Mouse (Mus musculus) cerebellum, postnatal 10 days (tissue): ENCODE measurements around the gene Brwd1.
A peak's percentile ranks its signal among the peaks of the same experiment; 100 is the strongest.
"Not testable (repeated sequence)": the region's sequence is repeated elsewhere in the genome, so short reads cannot be mapped to it uniquely, and the experiment has no call there.

ENCODE experiments used
- DNase-seq, 2 experiments: peaks; one replicate each; pipeline ENCODE4 v3.0.0; 2021; ENCODE audit warnings: mixed read lengths in 2 of 2

Brwd1 gene

DNA sequence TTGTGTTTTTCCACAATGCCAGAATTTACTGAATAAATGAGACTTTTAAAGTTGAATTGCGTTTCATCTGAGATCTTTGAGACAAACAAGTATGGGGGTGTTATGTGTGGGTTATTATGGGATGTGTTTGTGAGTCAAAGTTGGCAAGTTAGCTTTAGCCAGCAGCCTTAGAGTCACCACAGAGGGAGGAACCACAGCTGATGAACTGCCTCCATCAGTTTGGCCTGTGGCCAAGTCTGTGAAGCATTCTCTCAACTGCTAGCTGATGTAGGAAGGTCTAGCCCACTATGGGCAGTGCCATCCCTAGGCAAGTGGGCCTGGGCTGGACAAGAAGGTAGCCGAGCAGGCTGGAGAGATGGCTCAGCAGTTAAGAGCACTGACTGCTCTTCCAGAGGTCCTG lies 111.5 kb downstream of the Brwd1 start:
- no peak for DNase-seq

DNA sequence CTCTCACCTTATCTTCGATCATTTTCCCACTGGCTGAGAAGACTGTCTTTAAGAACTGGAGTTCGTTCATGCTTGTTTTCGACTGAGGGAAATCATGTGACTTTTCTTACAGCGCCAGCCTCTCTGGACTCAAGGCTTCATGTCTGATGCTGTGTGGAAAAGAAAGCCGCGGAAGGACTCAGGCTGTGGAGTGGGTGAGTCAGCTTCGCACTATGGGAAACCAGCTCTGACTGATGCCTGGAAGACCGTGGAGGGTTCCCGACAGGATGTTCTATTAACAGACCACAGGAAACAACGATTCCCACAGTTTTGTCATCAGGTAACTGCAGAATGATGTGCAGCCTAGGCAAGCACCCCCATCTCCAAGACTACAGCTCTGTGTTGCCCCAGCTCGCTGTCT lies 114.9 kb downstream of the Brwd1 start:
- no peak for DNase-seq

DNA sequence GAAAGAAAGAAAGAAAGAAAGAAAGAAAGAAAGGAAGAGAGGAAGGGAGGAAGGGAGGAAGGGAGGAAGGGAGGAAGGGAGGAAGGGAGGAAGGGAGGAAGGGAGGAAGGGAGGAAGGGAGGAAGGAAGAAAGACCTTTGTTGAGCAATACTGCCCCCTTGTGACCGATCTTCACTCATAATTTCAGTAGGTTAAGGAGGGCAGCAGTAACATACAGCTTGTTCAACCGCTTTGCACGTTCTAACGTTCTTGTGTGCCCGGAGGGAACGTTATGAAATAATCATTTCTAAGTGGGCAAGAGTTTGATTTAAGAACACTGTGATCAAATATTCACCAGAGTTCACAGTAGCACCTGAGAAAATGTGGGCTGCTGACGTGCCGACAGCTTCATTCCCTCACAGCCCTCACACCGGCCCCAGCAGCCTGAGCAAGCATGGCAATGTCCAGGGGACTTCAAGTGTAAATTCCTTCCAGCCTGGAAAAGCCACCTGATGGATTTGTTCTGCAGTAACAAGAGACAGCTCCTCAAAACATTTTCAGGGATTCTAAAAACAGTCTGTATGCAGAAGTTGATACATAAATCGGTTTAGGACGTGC lies 117.8 kb downstream of the Brwd1 start:
- DNase-seq = peak; percentile 77 to 84

DNA sequence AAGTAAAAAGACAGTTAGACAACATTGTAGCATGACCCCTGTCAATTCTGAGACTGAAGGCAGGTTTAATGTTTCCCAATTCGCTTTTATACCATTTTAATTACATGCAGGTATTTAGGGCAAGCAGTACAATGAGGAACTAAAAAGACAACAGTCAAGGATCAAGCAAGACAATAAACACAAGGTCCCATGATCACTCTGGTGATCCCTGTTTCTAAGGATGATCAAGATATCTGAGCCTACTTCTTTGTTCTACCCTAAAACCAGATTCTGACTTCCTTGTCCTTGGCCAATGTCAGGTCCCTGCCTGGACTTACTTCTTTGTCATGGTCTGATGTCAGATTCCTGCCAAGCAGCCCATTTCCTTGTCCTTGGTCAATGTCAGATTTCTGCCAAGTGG lies 120.8 kb downstream of the Brwd1 start:
- DNase-seq = not testable (repeated sequence)

DNA sequence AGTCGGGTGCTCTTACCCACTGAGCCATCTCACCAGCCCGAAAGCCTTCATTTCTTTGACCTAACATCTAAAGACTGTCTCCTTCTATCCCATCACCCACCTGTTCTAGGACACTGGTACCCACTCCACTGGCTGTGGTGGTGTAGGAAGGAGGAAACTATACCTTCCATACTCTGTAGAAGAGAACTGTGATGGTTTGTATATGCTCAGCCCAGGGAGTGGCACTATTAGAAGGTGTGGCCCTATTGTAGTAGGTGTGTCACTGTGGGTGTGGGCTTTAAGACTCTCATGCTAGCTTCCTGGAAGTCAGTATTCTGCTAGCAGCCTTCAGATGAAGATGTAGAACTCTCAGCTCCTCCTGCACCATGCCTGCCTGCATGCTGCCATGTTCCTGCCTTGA lies 121.6 kb downstream of the Brwd1 start:
- not testable (repeated sequence) for DNase-seq

DNA sequence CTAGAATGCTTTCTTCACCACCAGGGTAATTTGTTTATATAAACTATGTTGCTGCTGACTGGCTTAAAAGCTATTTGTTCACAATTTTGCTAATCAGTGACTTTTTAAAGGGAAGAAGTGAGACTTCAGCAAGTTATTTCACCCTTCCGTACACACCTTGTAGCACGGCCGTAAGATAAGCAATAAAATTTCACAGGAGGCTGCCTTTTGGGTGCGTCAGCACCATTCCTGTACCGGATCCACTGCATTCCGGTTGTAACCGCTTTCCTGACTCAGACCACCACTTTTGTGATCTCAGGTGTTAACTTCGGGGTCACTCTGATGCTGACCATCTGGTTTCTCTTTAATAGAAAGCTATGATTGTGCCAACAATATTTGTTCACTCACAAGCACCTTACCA lies 124.2 kb downstream of the Brwd1 start:
- no peak for DNase-seq

DNA sequence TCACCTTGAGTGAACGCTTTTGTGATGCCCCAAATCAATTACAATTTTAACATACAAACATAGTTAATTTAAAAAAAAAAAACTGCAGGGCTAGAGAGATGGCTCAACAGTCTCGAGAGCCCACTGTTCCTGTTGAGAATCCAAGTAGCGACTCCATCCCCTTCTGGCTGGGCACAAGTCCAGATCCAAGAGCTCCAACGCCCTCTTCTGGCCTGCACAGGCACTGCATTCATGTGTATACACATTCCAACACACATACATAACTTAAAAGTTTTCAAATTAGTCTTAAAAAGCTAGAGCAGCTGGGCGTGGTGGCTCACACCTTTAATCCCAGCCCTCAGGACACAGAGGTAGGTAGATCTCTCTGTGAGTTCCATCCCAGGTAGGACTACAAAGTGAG lies 125.7 kb downstream of the Brwd1 start:
- DNase-seq = peak; percentile 35 to 49

DNA sequence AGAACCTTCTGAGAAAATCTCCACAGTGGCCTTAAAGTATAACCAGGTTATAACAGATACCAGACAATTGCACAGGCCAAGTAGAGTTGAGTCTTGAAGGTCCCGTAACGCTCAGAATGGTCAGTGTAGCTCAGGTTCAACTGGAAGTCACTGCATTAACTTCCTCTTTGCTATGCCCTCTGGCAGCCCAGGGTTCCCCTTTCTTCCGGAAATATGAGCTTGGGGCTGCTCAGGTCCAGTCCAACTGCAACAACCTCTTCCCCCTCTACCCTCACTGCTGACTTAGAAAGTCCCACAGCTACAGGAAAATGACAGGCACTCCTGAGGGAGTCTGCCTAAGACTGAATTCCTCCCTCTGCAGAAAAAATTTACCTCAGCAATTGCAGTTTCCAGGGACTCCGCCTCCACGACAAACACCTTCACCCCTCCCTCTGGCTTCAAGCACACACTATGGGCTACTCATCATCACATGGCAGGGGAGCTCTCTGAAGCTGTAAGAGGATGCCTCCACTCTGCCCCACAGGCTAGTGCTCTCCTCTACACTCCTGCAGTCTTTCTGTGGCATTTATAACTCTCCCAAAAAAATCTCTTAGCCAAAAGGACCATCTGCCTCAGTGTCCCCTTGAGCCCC lies 126.5 kb downstream of the Brwd1 start:
- no peak for DNase-seq

DNA sequence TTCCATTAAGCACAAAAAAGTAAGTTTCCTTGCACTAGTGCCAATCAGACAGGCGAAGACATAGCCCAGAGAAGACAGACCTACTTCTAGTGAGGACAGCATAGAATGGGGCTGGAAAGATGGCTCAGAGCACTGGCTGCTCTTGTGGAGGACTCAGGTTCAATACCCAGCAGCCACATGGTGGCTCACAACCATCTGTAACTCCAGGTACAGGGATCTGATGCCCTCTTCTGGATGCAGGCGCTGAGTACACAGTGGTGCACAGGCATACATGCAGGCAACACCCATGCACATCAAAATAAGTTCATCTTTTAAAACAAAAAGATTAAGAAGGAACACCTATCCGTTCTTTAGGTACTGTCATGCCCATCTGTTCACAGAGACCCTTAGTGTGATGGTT lies 128.0 kb downstream of the Brwd1 start:
- no peak for DNase-seq

DNA sequence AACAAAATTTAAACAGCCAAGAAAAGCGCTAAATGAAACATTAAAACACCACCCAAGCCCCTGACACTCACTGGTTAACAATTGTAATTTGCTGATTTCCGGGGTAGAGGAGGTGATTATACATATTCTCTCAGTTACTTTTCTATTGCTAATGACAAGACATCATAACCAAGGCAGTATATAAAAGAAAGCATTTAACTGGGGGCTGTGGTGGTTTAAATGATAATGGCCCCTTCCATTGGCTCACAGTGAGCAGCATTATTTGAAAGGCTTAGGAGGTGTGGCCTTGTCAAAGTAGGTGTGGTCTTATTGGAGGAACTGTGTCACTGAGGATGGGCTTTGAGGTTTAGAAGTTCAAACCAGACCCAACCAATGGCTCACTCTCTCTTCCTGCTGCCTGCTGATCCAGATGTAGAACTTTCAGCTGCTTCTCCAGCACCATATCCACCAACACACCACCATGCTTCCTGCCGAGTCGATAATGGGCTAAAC lies 129.1 kb downstream of the Brwd1 start:
- no peak for DNase-seq

DNA sequence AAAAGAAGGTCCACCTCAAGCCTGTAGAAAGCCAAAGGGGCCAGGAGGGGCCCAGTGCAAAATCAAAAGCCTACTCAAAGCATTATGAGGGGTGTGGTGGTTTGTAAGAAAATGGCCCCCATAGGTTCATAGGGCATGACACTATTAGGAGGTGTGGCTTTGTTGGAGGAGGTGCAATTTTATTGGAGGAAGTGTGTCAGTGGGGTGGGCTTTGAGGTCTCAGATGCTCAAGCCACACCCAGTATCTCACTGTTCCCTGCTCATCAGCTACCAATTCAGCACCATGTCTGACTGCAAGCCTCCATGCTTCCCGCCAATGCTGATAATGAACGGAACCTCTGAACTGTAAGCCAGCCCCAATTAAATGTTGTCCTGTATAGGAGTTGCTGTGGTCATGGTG lies 130.9 kb downstream of the Brwd1 start:
- DNase-seq = no peak

DNA sequence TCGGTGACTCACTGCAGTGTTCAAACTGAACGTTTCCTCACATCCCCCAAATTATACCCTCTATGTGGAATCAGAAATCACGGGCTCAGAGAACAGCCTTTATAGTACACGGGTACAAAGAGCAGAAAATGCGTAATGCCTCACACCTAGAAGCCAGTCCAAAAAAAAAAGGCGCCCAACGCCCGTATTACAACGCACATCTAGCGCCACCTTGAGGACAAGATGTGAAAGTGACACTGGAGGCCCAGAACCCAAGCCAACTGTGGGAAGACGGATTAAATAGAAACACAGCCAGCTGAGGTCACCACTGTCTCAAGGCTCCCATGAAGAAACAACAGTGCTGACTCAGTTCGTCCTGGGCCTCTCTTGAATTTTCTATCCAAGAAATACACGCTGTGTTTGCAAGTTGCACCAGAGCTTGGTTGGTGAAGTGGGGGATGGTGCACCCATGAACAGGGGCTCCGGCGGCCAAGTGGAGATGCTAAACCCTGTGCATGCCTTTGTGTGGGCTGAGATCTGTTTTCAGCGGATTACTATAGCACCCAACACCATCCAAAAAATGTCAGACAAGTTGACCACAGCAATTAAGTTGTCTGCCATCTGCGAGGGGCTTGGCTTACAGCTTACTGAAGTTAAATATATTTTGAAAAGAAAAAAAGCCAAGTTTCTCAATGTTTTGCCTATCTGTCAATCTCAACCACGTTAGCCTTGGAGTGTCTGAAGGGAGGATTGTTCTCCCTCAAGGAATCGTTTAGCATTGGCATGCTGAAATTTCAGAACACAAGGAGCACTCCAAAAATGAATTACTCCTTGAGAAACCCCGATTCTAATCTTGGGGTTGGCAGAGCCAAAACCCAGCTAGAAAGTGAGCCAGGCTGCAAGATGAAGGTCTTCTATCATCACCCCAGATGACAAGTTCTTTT lies 136.7 kb downstream of the Brwd1 start:
- peak; percentile 80 to 86 for DNase-seq

DNA sequence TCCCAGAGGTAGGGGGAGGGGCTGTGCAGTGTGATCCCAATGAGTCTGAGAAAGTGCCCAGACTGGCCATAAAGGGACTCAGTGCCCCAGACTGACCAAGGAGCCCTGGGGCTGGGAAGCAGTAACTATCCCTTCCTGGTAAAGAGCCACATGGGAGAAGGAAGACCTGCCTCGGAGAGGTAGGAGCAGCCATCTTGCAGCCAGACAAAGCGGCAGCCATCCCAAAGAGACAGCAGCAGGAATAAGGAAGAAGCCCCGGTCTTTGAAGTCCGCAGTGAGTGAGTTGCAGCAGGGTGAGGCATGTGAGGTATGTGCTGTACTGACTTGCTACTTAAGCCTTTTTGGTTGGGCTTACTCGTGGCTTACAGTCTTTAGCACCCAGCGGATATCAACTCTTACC lies 139.1 kb downstream of the Brwd1 start:
- DNase-seq = no peak
